Mouse (Mus musculus) T-helper 17 cell (primary cell): ENCODE data around the gene Stx16.

Experiments
- in situ Hi-C, 2 experiments: fragments of 300-600 bp; cut with MboI, MseI; formaldehyde crosslinking; loops; 1 replicate in 1 of 2; 2 replicates in 1 of 2; pipeline ENCODE4 v1.15.1; 2025; ENCODE audit warnings: high pct_unique_total_duplicates in 2 of 2

Gene Stx16

DNA sequence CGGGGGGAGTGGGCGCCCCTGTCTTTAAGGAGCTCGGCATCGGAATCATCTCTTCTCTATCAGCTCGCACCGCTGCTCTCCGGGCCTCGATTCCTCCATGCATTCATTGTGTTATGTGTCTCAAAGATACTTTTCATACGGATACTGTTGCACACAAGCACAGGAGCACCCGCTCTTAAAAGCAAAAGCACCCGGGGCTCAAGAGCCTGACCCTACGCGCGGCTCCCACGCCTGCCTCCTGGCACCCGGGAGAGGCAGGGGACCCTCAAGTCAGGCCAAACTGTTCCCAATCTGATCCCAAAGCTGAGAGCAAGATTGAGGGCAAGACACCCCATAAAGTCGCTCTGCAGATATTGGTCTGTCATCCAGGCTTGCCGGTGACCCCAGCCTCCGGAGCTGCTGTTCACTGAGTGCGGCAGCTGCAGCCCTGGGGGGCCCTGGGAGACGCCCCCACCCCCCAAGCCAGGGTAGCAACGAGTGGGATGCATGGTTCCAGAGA is 987 bp upstream of the Stx16 start:
- in situ Hi-C loops, result loop anchor here in 1 of 2 experiments (5.0 kb wide), 1 partner anchor 37 kb away; the partner anchor contains the start of gene Npepl1

DNA sequence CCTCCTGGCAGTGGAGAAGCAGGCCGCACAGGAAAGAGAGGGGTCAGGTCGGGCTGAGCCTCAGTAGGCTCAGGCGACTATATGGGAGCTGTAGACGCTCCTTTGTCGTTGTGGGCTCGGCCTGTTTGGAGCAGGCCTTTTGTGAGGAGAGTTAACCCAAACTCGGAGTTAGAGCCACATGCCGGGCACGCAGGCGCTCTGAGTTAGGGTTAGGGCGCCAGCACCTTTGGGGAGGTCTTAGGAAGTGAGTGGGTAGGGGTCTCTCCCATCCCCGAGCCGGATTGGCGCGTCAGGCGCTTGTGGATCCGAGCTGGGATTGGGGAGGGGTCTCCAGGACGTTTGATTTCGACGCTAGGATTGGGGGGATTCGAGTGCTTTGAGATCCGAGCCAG is 321 bp downstream of the Stx16 start:
- in situ Hi-C loops, result loop anchor here in 1 of 2 experiments (5.0 kb wide), 1 partner anchor 36 kb away; the partner anchor contains the start of gene Npepl1

GRCm38 (mm10) chr2:174077004-174077695 is 1.0 kb downstream of the Stx16 start:
- in situ Hi-C loops, result loop anchor here in 1 of 2 experiments (5.0 kb wide), 1 partner anchor 35 kb away; the partner anchor contains the start of gene Npepl1

- in situ Hi-C loops, result loop anchor here in 1 of 2 experiments (5.0 kb wide), 1 partner anchor 34 kb away; the partner anchor contains the start of gene Npepl1
These were observed 1.7 kb downstream of the Stx16 start for GRCm38 (mm10) chr2:174077776-174078338.

DNA sequence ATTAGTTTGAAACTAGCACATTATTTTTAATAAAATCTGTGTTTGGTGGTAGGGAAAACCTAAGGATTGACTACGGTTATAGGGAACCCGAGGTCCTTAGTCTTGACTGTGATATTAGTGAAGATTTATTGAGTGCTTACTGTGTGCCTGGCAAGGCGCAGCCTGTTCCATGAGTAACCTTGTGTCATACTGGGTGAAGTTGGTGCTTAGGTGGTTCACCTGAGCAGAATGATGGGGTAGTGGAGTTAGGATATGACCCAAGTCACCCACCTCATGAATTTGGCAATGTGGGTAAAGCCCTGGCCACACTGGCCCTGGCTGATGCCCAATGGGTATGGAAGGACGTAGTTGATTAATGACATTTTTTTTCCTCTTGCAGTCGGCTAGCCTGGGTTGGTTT is 5.7 kb downstream of the Stx16 start:
- in situ Hi-C loops, result no loop called here

DNA sequence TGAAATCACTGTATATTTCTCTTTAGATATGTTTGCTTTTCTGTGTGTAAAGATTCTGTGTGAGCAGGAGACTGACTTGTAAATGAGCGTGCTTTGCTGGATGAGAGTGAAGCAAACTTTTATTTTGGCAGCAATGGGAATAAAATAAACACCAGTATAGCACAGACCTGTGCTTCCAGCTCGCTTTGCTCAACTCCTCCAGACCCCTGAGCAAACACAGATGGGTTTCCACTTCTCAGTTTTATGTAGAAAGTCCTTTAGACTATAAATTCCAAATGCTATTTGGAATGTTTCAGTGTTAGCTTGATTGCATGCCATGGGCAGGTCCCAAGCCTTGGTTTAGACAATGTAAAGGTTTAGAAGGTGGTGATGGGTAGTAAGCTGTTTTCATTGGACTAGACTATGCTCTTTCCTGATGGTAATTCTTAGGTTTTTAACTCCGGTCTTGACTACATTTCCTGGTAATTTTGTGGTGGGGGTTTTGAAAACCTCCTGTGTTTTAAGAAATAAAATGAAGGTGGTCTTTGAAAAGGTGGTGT is 6.3 kb downstream of the Stx16 start:
- in situ Hi-C loops, result no loop called here

- in situ Hi-C loops, result no loop called here
These were observed 19.0 kb downstream of the Stx16 start for GRCm38 (mm10) chr2:174095086-174095485.

- in situ Hi-C loops, result loop anchor here in 1 of 2 experiments (10.0 kb wide), 1 partner anchor 518 kb away; no protein-coding TSS in a partner anchor
These were observed 26.3 kb downstream of the Stx16 start for GRCm38 (mm10) chr2:174102399-174102798.

DNA sequence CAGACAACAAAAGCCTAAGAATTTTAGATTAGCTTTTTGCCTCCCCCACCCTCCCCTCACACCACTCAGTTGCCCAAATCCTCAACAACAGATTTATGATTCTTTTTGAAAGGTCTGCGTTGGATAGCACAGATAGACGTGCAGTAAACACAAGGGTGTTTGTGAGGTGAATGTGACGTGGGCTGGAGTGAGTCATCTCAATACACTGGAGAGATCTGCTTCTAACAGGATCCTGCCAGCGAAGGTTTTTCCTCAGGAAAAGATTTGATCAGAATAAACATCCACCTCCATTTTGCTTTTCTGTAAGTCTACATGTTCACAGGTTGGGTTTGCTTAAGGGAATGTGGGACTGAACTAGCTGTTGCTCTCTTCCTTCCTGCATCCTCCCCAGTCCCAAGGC is 27.4 kb downstream of the Stx16 start:
- in situ Hi-C loops, result loop anchor here in 1 of 2 experiments (10.0 kb wide), 1 partner anchor 519 kb away; no protein-coding TSS in a partner anchor

DNA sequence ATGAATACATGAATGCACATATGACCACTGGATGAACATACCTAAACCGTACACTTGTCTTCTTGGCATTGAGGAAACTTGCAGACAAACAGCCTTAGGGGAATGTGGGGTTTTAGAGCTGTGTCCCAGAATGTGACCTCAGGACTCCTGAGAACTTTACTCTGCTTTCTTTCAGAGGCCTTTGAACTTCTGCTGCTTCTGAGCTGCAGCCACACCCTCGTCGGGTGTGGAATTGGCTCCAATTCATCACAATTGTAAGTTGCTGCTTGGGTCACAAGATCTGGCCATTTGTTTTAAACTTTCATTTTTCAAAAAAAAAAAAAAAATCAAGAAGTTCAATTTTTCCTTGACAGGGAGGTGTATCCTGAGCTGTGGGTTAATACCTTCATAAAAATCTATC is 31.3 kb downstream of the Stx16 start:
- in situ Hi-C loops, result loop anchor here in 1 of 2 experiments (10.0 kb wide), 1 partner anchor 523 kb away; no protein-coding TSS in a partner anchor

GRCm38 (mm10) chr2:174109991-174110782 is 34.1 kb downstream of the Stx16 start, which contains the start of gene Npepl1:
TSS of gene Npepl1 (plus strand) at chr2:174110349.
- in situ Hi-C loops, result loop anchor here in 1 of 2 experiments (5.0 to 10.0 kb wide), 2 partner anchors 33 to 525 kb away; partner anchors contain the start of gene Stx16

- in situ Hi-C loops, result loop anchor here in 1 of 2 experiments (5.0 kb wide), 1 partner anchor 34 kb away; the partner anchor contains the start of gene Stx16
These were observed 34.9 kb downstream of the Stx16 start for GRCm38 (mm10) chr2:174110783-174111549.

DNA sequence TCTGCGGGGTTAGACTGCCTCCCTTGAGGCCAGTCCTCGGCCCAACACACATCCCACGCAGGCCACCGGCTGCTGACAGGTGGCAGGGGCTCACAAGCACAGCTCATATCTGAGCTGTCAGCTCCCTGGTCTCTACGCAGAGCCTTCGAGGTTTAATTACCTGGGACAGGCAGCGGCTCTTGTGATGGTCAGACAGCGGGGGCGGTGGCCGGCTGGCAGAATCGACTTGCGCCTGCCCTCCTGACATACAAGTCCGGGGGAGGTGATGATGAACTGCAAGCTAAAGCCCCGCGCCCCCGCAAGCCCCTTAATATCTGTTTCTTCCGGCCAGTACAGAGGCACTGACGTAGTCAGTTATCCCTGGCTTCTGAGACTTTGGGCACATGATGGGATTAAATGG is 36.8 kb downstream of the Stx16 start:
- in situ Hi-C loops, result loop anchor here in 1 of 2 experiments (5.0 kb wide), 1 partner anchor 36 kb away; the partner anchor contains the start of gene Stx16

GRCm38 (mm10) chr2:174114148-174114864 is 38.2 kb downstream of the Stx16 start:
- in situ Hi-C loops, result loop anchor here in 1 of 2 experiments (5.0 kb wide), 1 partner anchor 37 kb away; the partner anchor contains the start of gene Stx16

DNA sequence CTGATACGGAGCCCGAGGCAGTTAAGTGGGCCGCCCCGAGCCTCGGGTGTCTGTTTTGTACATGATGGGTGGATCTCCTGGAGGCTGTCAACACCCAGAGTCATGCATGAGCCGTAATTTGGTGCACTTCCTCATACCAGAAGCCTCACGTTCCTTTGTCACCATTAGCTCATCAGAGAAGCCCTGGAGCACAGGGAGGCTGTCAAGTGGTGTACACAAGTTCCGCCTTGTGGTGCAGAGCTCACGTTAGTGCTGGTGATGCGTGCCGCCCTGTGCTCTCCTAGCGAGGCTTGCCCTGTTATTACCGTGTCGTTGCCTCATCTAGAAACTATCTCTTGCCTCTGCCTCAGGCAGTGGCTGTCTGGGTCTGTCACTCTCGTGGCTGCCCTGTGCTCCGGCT is 40.8 kb downstream of the Stx16 start:
- in situ Hi-C loops, result no loop called here

- in situ Hi-C loops, result no loop called here
These were observed 42.0 kb downstream of the Stx16 start for GRCm38 (mm10) chr2:174118141-174118540.

DNA sequence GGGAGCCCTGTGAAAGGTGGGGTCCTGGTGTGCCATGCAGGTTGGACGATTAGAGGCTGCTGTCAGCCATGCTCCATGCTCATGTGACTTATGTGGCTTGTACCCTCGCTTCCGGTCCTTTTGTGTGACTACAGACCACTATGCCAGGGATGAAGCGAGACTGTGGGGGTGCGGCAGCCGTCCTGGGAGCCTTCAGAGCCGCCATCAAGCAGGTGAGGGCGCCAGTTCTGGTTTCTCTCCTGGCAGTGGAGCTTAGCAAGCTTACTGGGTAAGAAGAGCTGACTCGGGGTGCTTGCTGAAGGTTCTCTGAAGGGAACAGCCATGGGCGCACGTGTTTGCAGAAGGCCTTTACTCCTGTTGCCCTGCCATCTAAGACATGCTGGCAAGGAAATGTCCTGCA is 43.2 kb downstream of the Stx16 start:
- in situ Hi-C loops, result no loop called here

- in situ Hi-C loops, result no loop called here
These were observed 44.5 kb downstream of the Stx16 start for GRCm38 (mm10) chr2:174120631-174121030.

- in situ Hi-C loops, result no loop called here
These were observed 45.4 kb downstream of the Stx16 start for GRCm38 (mm10) chr2:174121411-174121947.
